ENCODE assay signal across 9 mouse cellular contexts in genomic region chr1:163070502-163070901, GRCm38 (mm10). TPM values are rescaled to one million over a fixed set of nuclear protein-coding genes. Genes with fewer than 3 reads are reported as not detected.
DNase-seq lines count a peak whose midpoint lies in the region; ATAC-seq and TF ChIP-seq lines count a peak whose summit lies in the region.
"Had no signal": no experiment of that assay in that cellular context is flagged by ENCODE, and none has a peak within 500 bp of the region (broad histone marks: within the 10 kb centered on the region; RNA-seq: fewer than 3 reads in every experiment).

No protein-coding gene starts in this region.

- WGBS in cerebellum, adult 2 months, result 5% methylated on average over 1 of the region's 1 CpGs
- WGBS in embryonic facial prominence, embryonic 14.5 days, result 16% methylated on average over 1 of the region's 1 CpGs
- whole genome bisulfite sequencing in midbrain, embryonic 15.5 days, result 11% methylated on average over 1 of the region's 1 CpGs

- no peaks in the 10 kb centered on the region for H3K9me3 ChIP-seq in MEL (replicated peaks; ENCODE audit: insufficient read depth, low read length)
- H3K9me3 ChIP-seq in embryonic facial prominence, embryonic 14.5 days (ENCODE audit: control insufficient read depth, low read length), result no peaks in the 10 kb centered on the region
- H3K9me3 ChIP-seq in midbrain, embryonic 15.5 days, result no peaks in the 10 kb centered on the region

- TF ChIP-seq RAD21 in MEL (IDR thresholded peaks at IDR 0.05; ENCODE audit: low read depth, low read length), result peak; percentile 38

- no peak for TF ChIP-seq EP300 in MEL (IDR thresholded peaks at IDR 0.05; ENCODE audit: low read depth in 1 of 2, low read length in 2 of 2)

- peak in 1 of 2 experiments; percentile 11 for DNase-seq in cerebellum, adult 2 months
- no peak for DNase-seq in cerebellum, adult 8-10 months
- peak; percentile 22 for DNase-seq in MEL (ENCODE audit: low read depth, low spot score)
- DNase-seq in embryonic facial prominence, embryonic 14.5 days (ENCODE audit: low spot score), result peak; percentile 68
- DNase-seq in kidney, adult 11 months, result peak; percentile 10
- peak; percentile 44 to 71 for DNase-seq in left cerebral cortex, postnatal 14 days (ENCODE audit: low spot score in 2 of 2)

- H3K27ac ChIP-seq in cerebellum, adult 2 months (ENCODE audit: insufficient read depth, low read length), result no peak overlapping the region
- H3K27ac ChIP-seq in MEL (ENCODE audit: control insufficient read depth, low read depth, low read length), result no peak overlapping the region
- H3K27ac ChIP-seq in embryonic facial prominence, embryonic 14.5 days (replicated peaks; ENCODE audit: low read depth, low read length), result no peak overlapping the region
- H3K27ac ChIP-seq in midbrain, embryonic 15.5 days, result no peak overlapping the region

- no peak overlapping the region for H3K4me2 ChIP-seq in embryonic facial prominence, embryonic 14.5 days (ENCODE audit: low read depth, low read length)
- H3K4me2 ChIP-seq in midbrain, embryonic 15.5 days, result no peak overlapping the region

- no peaks in the 10 kb centered on the region for H3K4me1 ChIP-seq in cerebellum, adult 2 months (ENCODE audit: control insufficient read depth, insufficient read depth, low read length)
- no peaks in the 10 kb centered on the region for H3K4me1 ChIP-seq in MEL (ENCODE audit: control insufficient read depth in 1 of 2, insufficient read depth in 2 of 2, low read length in 2 of 2)
- H3K4me1 ChIP-seq in embryonic facial prominence, embryonic 14.5 days (ENCODE audit: control insufficient read depth, insufficient read depth, low read length), result no peaks in the 10 kb centered on the region
- H3K4me1 ChIP-seq in midbrain, embryonic 15.5 days, result no peaks in the 10 kb centered on the region

- no peaks in the 10 kb centered on the region for H3K27me3 ChIP-seq in cerebellum, adult 2 months (ENCODE audit: control insufficient read depth, insufficient read depth, low read length)
- H3K27me3 ChIP-seq in MEL (ENCODE audit: control insufficient read depth in 1 of 2, insufficient read depth in 2 of 2, low read length in 2 of 2), result no peaks in the 10 kb centered on the region
- H3K27me3 ChIP-seq in embryonic facial prominence, embryonic 14.5 days (replicated peaks; ENCODE audit: control insufficient read depth, insufficient read depth, low read length), result no peaks in the 10 kb centered on the region
- no peaks in the 10 kb centered on the region for H3K27me3 ChIP-seq in midbrain, embryonic 15.5 days (replicated peaks)

- 0 out of 2 replicates have a peak, but pooled peaks have one; percentile 55 for ATAC-seq in embryonic facial prominence, embryonic 14.5 days (ENCODE audit: low read depth)
- peak; percentile 86 for ATAC-seq in midbrain, embryonic 15.5 days (replicated peaks)
- no peak for ATAC-seq in inflammation-experienced regulatory T-cells, adult 6 months

- peak; percentile 31; the same call in 1 of the 2 replicates for TF ChIP-seq CTCF in cerebellum, adult 2 months (IDR thresholded peaks at IDR 0.05; ENCODE audit: borderline replicate concordance, insufficient read depth, low read depth, low read length)
- peak; percentile 12 to 50 (median 44); a peak in 5 of 6 replicates for TF ChIP-seq CTCF in MEL (IDR thresholded peaks at IDR 0.05 in 2 of 3, conservative IDR thresholded peaks at IDR 0.05 in 1 of 3; ENCODE audit: control insufficient read depth in 1 of 3, insufficient read depth in 1 of 3, low read depth in 2 of 3, low read length in 3 of 3, poor library complexity in 1 of 3, severe bottlenecking in 1 of 3)

- intact Hi-C loops in left cerebral cortex, postnatal 14 days (cut with DNase I), result loop anchor here (1.0 to 5.0 kb wide), 2 partner anchors 174 to 258 kb away; partner anchors contain the start of gene Fmo4

- H3K36me3 ChIP-seq in MEL (ENCODE audit: control insufficient read depth in 1 of 2, insufficient read depth in 2 of 2, low read length in 2 of 2), result no peaks in the 10 kb centered on the region
- H3K36me3 ChIP-seq in embryonic facial prominence, embryonic 14.5 days (ENCODE audit: control insufficient read depth, insufficient read depth, low read length), result no peaks in the 10 kb centered on the region
- no peaks in the 10 kb centered on the region for H3K36me3 ChIP-seq in midbrain, embryonic 15.5 days (replicated peaks)

- no peak overlapping the region for H3K4me3 ChIP-seq in cerebellum, adult 2 months (replicated peaks; ENCODE audit: insufficient read depth, low read depth, low read length)
- H3K4me3 ChIP-seq in MEL (ENCODE audit: control insufficient read depth in 1 of 2, insufficient read depth in 1 of 2, low read depth in 2 of 2, low read length in 2 of 2), result no peak overlapping the region
- no peak overlapping the region for H3K4me3 ChIP-seq in embryonic facial prominence, embryonic 14.5 days (ENCODE audit: low read depth, low read length)
- no peak overlapping the region for H3K4me3 ChIP-seq in midbrain, embryonic 15.5 days

- H3K79me2 ChIP-seq in MEL (ENCODE audit: control insufficient read depth, insufficient read depth, low read length, poor library complexity), result no peaks in the 10 kb centered on the region

- H3K9ac ChIP-seq in MEL (ENCODE audit: control insufficient read depth, low read depth, low read length, poor library complexity, severe bottlenecking), result no peak overlapping the region
- no peak overlapping the region for H3K9ac ChIP-seq in embryonic facial prominence, embryonic 14.5 days (ENCODE audit: low read depth, low read length)
- H3K9ac ChIP-seq in midbrain, embryonic 15.5 days, result no peak overlapping the region

- TF ChIP-seq POLR2A in cerebellum, adult 2 months (IDR thresholded peaks at IDR 0.05; ENCODE audit: borderline replicate concordance, insufficient read depth, low read length), result no peak
- TF ChIP-seq POLR2A in MEL (IDR thresholded peaks at IDR 0.05; ENCODE audit: control insufficient read depth in 1 of 2, insufficient read depth in 1 of 2, low read depth in 1 of 2, low read length in 2 of 2, poor library complexity in 1 of 2), result no peak

TF ChIP-seq in MEL, 35 proteins besides CTCF, POLR2A, EP300 and RAD21:
- TF ChIP-seq BHLHE40 (IDR thresholded peaks at IDR 0.05; ENCODE audit: borderline replicate concordance, low read depth, low read length) (no peak), GATA1 (IDR thresholded peaks at IDR 0.05; ENCODE audit: low read depth, low read length) (peak; percentile 25; the same call in 1 of the 2 replicates), SMC3 (IDR thresholded peaks at IDR 0.05; ENCODE audit: low read depth, low read length) (peak; percentile 53)

RNA-seq across cellular contexts. Expression of gene Mroh9, which starts 15.0 kb away (rescaled TPM):
- polyA plus RNA-seq in cerebellum, adult 2 months (2012; rRNA removed), result not detected in 2 replicates
- total RNA-seq in MEL (2012; rRNA removed), result not detected in 2 replicates
- not detected for polyA plus RNA-seq in MEL (2012; ENCODE audit: insufficient read depth in 1 of 2, insufficient read length in 2 of 2, low read depth in 1 of 2, low replicate concordance in 2 of 2, missing spikeins in 1 of 2)
- polyA plus RNA-seq in embryonic facial prominence, embryonic 14.5 days (2014; fragmentation: Nextera tagmentation; extraction: Ambion mirVana), result 0.06 and 0.09 TPM in 2 replicates
- total RNA-seq in left cerebral cortex, postnatal 14 days (2021), result not detected
- not detected in 2 replicates for polyA plus RNA-seq in midbrain, embryonic 15.5 days (2015; fragmentation: Nextera tagmentation; extraction: Ambion mirVana)
- not detected for polyA plus RNA-seq in inflammation-experienced regulatory T-cells, adult 6 months (2017; shearing (Covaris generic))
- polyA plus RNA-seq: frontal cortex, adult 2 months had no signal
